Mouse (Mus musculus) c-Kit-negative CD71-positive TER-119-positive erythroid progenitor cells, embryonic 14.5 days (primary cell): Measurements from ENCODE around the gene Best2.

Source experiments
- DNase-seq: peaks from one replicate; pipeline ENCODE4 v3.0.0-alpha.2; 2013; ENCODE audit warnings: low read depth, low spot score

The Best2 gene

GRCm38 (mm10) chr8:84982499-84983011, 31.8 kb downstream of the Best2 start:
- no peak for DNase-seq

DNA sequence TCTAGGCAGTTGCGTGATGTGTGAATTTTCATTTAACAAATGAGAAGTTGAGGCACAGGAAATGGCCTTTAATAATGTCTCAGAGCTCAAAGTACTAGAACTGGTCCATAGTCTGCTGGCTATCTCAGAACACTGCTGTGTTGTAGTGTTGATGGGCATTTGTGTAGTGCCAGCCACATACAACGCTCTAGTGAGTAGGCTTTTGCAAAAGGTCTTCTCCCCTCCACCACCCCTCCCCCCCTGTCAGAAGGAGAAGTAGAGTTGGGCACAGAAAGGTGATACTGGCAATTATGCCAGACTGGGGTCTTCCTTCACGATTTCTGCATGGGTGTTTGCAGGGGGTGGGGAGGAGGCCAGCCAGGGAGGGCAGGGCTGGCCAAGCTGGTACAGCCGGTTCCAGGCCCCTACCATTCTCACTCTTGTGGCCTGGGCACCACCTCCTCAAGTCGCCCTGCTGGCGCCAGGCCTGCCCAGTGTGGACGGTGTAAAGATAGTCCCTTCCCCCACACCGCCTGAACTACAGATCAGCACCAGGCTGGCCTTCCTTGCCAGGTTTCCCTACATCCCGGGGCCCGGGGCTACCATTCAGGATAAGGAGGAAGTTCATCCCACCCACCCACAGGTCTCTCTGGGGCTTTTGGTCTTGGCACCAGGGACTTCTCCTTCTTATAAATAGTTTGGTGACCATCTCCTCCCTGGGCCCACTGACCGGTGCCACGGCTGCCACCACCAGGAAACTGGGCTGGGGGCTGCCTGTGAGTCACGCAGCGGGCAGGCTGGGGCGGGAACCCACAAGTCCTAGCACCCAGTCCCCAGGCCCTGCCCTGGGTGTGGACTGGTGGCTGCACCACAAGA, 32.5 kb downstream of the Best2 start:
- DNase-seq: no peak

- DNase-seq: no peak
These were observed 33.5 kb downstream of the Best2 start for GRCm38 (mm10) chr8:84980622-84981358.

GRCm38 (mm10) chr8:84979599-84980421, 34.5 kb downstream of the Best2 start:
- peak; percentile 85 for DNase-seq

DNA sequence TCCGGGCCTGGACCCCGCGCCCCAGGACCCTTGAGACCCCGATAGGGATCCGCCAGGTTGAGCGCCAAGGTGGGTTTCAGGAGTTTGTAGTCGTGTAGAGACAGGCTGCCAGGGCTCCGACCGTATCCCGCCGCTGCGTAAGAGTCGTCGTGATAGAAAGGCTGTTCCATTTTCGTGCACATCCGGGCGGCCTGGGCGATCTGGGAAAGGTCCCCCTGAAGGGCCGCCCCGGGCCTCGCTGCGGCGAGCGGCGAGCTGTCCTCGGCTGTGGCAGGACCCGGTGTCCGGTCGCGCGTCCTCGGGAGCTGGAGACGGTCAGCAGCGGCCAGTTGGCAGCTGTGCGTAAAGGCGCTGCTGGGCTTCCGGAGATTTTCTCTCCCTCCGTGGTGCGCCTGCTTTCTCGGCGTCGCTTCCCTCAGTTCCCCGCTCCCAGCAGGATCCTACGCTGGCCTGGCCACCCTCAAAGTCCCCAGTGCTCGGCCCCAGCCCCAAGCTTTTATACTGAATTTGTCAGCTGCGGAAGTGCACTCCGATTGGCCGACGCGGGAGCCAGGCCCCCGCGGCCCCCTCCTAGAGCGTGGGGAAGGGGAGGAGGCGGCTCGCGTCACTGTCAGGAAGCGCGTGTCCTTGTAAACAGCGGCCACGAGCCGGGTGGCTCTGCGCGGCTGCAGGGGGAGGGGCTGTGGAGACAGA, 35.9 kb downstream of the Best2 start, which contains the start of gene Junb:
Junb (minus strand) TSS at position 471 of the 693 bp plus-strand sequence.
- DNase-seq: no peak

DNA sequence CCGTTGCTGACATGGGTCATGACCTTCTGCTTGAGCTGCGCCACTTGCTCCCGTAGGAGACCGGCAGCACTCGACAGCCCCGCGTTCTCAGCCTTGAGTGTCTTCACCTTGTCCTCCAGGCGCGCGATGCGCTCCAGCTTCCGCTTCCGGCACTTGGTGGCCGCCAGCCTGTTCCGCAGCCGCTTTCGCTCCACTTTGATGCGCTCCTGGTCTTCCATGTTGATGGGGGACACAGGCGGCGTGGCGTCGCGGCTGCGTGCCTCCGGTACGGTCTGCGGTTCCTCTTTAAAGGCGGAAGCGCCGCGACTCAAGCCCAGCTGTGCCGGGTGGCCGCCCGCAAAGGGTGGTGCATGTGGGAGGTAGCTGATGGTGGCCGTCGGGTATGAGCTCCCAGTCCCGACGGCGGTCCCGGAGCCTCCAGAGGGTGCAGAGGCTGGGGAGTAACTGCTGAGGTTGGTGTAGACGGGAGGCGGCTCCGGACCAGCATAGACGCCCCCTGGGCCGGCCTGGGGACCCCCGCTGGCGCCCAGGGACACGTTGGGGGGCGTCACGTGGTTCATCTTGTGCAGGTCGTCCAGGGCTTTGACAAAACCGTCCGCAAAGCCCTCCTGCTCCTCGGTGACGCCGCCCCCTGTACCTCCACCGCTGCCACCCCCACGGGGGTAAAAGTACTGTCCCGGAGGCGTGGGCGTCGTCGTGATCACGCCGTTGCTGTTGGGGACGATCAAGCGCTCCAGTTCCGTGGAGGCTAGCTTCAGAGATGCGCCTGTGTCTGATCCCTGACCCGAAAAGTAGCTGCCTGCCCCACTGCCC, 36.7 kb downstream of the Best2 start:
- no peak for DNase-seq

DNA sequence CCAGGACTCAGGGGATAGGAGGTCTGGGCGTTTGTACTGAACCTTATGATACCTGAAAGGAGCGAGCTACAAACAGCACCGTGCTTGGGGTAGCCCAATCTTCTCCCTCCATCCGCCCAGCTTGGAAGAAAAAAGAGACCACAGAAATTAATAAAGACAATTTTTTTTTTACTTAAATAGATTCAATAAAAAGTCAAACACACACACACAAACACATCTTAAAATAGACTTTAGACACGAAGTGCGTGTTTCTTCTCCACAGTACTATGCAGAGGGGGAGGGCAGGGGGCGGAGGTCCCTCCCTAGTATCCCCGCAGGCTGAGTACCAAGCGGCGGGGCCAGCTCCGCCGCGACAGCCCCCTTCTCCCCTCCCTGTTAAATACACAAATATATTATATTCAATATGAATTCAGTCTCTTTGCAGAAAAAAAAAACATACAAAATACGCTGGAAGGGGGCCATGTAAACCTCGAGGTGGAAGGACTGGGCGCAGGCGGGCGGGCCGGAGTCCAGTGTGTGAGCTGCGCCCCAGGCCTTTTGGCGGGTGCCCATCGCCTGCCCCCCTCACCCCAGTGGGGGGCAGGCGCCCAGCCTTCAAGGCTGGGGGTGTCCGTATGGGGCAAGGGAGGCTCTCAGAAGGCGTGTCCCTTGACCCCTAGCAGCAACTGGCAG, 37.4 kb downstream of the Best2 start:
- DNase-seq: no peak

- DNase-seq: peak; percentile 86
These were observed 38.1 kb downstream of the Best2 start for GRCm38 (mm10) chr8:84976031-84976762.

GRCm38 (mm10) chr8:84975434-84975833, 38.9 kb downstream of the Best2 start:
- no peak for DNase-seq

GRCm38 (mm10) chr8:84974543-84975142, 39.7 kb downstream of the Best2 start:
- no peak for DNase-seq

DNA sequence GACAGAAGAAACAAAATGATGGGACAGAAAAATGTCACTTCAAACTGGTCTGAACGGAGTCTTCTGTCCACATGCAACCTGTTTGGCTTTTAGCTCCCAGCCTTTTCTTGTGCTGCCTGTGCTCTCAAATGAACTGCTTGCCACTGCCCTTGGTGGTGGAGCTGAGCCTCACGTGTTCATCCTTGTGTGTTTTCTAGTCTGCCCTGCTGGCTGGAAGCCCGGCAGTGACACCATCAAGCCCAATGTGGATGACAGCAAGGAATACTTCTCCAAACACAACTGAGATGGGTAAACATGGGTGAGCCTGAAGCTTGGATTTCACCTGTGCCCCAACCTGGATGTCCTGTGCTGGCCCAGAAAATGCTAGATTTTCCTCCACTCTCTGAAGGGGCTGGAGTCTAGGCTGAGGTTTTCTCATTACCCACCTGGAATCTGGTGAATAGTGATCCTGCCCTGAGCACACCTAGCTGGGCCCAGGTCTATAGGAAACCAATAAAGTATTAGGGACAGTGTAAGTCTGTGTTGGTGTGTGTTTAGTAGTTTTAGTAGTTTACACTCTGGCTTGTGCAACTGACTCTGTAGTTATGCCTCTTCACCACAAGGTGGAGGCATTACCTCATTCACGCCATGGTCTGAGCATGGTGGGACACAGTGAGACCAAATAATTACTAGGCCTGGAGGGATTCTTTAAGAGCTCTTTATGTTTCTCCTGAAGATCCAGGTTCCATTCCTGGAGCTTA, 40.4 kb downstream of the Best2 start:
- no peak for DNase-seq

- no peak for DNase-seq
These were observed 41.3 kb downstream of the Best2 start for GRCm38 (mm10) chr8:84973079-84973478.

GRCm38 (mm10) chr8:84970913-84971312, 43.4 kb downstream of the Best2 start:
- peak; percentile 91 for DNase-seq

- DNase-seq: peak; percentile 44
These were observed 44.1 kb downstream of the Best2 start for GRCm38 (mm10) chr8:84970135-84970790.

GRCm38 (mm10) chr8:84969241-84970134, 44.8 kb downstream of the Best2 start, which contains the start of the genes Gm49661, Prdx2 and Rnaseh2a:
Gene Gm49661 (minus strand): TSS chr8:84969433.
Gene Prdx2 (plus strand): TSS chr8:84969587.
Gene Rnaseh2a (minus strand): TSS chr8:84969767.
- peak; percentile 86 for DNase-seq

DNA sequence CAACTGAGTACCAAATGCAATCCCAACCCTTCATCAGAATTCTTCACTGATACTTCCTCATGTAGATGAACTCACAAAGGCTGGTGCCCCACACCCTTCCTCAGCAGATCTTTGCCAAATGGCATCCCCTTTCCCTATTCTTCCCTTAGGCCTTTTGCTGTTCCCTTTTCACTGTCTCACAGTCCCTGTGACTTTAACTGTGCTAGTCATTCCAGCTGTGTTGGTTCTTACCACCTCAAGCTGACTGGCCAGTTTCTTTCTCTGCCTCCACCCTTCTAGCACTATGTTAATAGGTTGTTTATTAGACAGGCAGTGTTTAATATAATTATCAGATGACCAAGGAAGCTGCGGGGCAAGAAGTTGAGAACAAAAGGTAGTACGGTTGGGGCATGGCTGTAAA, 45.7 kb downstream of the Best2 start:
- DNase-seq: peak; percentile 48
